Mouse (Mus musculus): ENCODE measurements around the gene Zfp189.

GRCm38 (mm10) chr4:49559915-49560772 lies 39.2 kb downstream of the Zfp189 start:
- TF ChIP-seq CTCF (IDR thresholded peaks at IDR 0.05; ENCODE audit: extremely low read depth, insufficient read length, insufficient replicate concordance, low read depth, low read length) (no peak), POLR2A (IDR thresholded peaks at IDR 0.05; ENCODE audit: low read depth, low read length) (peak; percentile 45; the same call in 1 of the 2 replicates)
